Mouse (Mus musculus): ENCODE results near the gene Lbh.

DNA sequence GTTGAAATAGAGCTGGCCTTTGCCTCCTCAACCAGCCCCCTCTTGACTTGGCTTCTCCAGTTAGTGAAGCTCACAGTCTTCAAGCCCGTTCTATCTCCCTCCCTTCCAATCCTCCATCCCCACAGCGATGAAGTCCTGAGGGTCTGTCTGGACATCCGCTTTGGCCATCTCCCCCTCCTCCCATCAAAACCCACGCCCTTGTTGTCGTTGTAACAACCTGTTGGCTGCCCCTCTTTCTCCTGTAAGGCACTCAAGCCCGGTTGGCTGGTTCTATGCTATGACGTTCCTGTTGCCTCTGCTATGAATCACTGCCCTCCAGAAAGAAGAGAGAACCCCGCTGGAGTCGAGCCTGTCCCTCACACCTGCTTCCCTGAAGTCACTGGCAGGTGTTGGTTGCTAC, 10.9 kb upstream of the Lbh start:
- no peak for TF ChIP-seq TAL1 (IDR thresholded peaks at IDR 0.05; ENCODE audit: low read length)
- no peak for TF ChIP-seq GATA1 (IDR thresholded peaks at IDR 0.05; ENCODE audit: low read length)

All from erythroblast, embryonic 14.5 days (primary cell).